Mouse (Mus musculus): Measurements from ENCODE around the gene Slx4. TPM values are rescaled to one million over a fixed set of nuclear protein-coding genes. Genes with fewer than 3 reads are reported as not detected.

The Slx4 gene
- polyA plus RNA-seq, 1 experiment from 2014 or later = 22.5 TPM

DNA sequence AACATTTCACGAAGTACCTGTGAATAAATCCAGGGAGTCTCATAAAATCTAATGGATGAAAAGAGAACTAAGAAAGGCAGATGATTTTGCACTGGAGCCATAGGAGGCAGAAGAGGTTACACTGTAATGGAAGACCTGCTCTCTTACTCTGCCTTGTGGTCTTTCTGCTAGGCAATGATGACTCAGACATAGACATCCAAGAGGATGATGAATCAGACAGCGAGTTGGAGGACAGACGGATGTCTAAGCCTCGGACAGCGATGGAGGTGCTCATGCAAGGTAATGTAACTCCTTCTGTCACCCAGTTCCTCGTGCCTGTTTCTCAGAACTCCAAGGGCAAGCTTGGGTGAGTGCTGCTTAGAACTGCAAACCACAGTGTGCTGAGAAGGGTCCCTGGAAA is 70.0 kb downstream of the Slx4 start:
- Histone ChIP-seq H3K9me3 (replicated peaks) (no peaks in the 10 kb centered on the region), H3K27me3 (ENCODE audit: low read depth, poor library complexity, severe bottlenecking) (no peaks in the 10 kb centered on the region), H3K4me3 (no peak overlapping the region), H3K27ac (replicated peaks) (no peak overlapping the region), H3K4me1 (no peaks in the 10 kb centered on the region), H3K36me3 (peaks cover 82% of the 10 kb centered on the region)
- 92% methylated on average over 6 of the region's 6 CpGs for WGBS
- DNase-seq (ENCODE audit: low spot score) = no peak

DNA sequence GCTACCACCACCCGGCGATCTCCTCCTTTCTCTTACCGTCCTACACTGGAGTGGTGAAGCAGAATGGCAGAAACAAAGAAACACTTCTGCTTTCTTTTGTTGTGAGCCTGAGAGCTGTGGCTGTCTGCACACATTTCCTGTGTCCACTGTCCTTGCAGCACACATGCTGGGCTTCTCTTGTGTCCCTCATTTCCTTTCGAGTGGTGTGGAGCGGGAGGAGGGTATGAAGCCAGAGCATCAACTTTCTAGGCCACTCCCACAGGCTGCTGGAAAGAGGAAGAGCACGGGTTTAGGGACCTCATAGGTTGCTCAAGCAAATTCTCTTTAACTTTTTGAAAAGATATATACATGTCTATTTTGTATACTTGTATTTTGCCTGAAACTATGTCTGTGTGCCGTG is 74.4 kb downstream of the Slx4 start:
- Histone ChIP-seq H3K4me1 (no peaks in the 10 kb centered on the region), H3K36me3 (peaks cover 75% of the 10 kb centered on the region), H3K27ac (replicated peaks) (no peak overlapping the region), H3K27me3 (ENCODE audit: low read depth, poor library complexity, severe bottlenecking) (no peaks in the 10 kb centered on the region), H3K9me3 (replicated peaks) (no peaks in the 10 kb centered on the region), H3K4me3 (no peak overlapping the region)
- 83% methylated on average over 7 of the region's 7 CpGs for WGBS
- no peak for DNase-seq (ENCODE audit: low spot score)

Other genes with a start within 250 kb of the Slx4 start
- gene Olfr15, start 172.9 kb downstream of the Slx4 start, polyA plus RNA-seq (2016; fragmentation: Nextera tagmentation; extraction: Ambion mirVana) = not detected in 2 replicates
- gene Zfp174, start 156.5 kb downstream of the Slx4 start, polyA plus RNA-seq (2016; fragmentation: Nextera tagmentation; extraction: Ambion mirVana) = 1.00 and 1.3 TPM in 2 replicates
- 60.7 and 68.7 TPM in 2 replicates for gene Naa60, start 131.4 kb downstream of the Slx4 start, polyA plus RNA-seq (2016; fragmentation: Nextera tagmentation; extraction: Ambion mirVana)
- gene Zfp597, start 119.2 kb downstream of the Slx4 start, polyA plus RNA-seq (2016; fragmentation: Nextera tagmentation; extraction: Ambion mirVana) = 7.0 and 10.8 TPM in 2 replicates
- gene Gm20695, start 119.1 kb downstream of the Slx4 start, polyA plus RNA-seq (2016; fragmentation: Nextera tagmentation; extraction: Ambion mirVana) = 4.1 and 5.1 TPM in 2 replicates
- 5.0 and 8.5 TPM in 2 replicates for gene 1700037C18Rik, start 95.1 kb downstream of the Slx4 start, polyA plus RNA-seq (2016; fragmentation: Nextera tagmentation; extraction: Ambion mirVana)
- gene Cluap1, start 95.0 kb downstream of the Slx4 start, polyA plus RNA-seq (2016; fragmentation: Nextera tagmentation; extraction: Ambion mirVana) = 22.5 and 27.2 TPM in 2 replicates
- gene Nlrc3, start 27.1 kb downstream of the Slx4 start, polyA plus RNA-seq (2016; fragmentation: Nextera tagmentation; extraction: Ambion mirVana) = 0.81 and 0.89 TPM in 2 replicates
- gene Dnase1, start 33.2 kb upstream of the Slx4 start, polyA plus RNA-seq (2016; fragmentation: Nextera tagmentation; extraction: Ambion mirVana) = 5.3 and 6.5 TPM in 2 replicates
- 85.5 and 90.6 TPM in 2 replicates for gene Trap1, start 74.1 kb upstream of the Slx4 start, polyA plus RNA-seq (2016; fragmentation: Nextera tagmentation; extraction: Ambion mirVana)
- 27.7 and 30.2 TPM in 2 replicates for gene Crebbp, start 210.2 kb upstream of the Slx4 start, polyA plus RNA-seq (2016; fragmentation: Nextera tagmentation; extraction: Ambion mirVana)

All from midbrain, embryonic 10.5 days (tissue).